Mouse (Mus musculus) cerebellum, postnatal 10 days (tissue): ENCODE results near the gene Bod1l.

Experiments used
- DNase-seq, 2 experiments: peaks; one replicate each; pipeline ENCODE4 v3.0.0; 2021; ENCODE audit warnings: mixed read lengths in 2 of 2

Gene Bod1l

DNA sequence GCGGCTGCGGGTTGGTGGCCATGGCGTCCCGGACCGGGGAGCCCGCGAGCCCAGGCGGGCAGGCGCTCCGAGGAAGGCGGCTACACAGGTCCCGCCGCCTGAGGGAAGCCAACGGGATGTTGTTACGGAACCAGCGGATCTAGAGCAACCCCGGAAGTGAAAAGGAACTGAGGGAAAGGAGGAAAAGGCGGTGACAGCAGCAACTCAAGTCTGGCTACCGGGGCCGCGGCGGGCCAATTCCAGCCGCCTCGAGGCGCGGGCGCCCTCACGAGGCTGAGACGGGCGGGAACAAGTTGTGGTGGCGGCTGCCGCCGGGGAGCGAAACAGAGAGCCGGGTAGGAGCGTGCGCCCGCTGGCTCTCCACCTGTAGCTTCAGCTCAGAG lies at the start of gene Bod1l:
Gene Bod1l, minus strand, starts transcription at position 169 of the 383 bp plus-strand sequence.
- peak; percentile 98 for DNase-seq

DNA sequence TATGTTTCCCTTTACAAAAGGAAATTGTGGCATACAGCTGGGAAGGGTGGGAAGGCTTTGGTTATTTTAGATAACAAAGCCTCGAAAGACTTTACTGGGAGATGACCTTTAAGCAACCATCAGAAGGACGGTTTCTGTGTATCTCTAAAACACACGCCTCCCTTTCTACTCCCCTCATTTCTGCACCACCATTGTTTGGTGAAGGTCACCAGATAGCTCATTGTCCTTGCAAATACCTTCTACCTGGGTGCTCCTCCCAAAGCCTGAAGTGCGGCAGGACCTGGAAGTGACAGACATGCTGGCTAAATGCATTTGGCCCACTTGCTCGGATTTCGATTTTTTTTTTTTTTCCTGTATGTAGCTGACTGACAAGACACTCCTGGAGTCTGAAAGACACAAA lies 49.2 kb upstream of the Bod1l start:
- DNase-seq, result no peak

DNA sequence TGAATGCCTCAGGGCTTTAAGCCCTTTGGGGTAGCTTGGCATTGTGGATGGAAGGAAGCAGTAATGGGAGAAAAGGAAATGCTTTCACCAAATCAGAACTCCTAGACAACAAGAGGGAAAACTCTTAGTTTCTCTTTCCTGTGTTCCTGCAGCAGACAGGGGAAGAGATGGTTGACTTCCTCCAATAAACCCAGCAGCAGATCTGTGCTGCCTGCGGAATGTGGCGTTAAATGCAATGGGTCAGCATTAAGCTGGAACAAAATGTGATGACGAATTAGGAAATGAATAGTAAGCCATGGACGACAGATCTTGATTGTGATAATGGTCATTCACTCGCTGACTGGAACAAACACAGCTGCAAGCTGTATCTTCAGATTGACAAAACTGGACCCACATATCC lies 46.8 kb upstream of the Bod1l start:
- DNase-seq, result no peak

DNA sequence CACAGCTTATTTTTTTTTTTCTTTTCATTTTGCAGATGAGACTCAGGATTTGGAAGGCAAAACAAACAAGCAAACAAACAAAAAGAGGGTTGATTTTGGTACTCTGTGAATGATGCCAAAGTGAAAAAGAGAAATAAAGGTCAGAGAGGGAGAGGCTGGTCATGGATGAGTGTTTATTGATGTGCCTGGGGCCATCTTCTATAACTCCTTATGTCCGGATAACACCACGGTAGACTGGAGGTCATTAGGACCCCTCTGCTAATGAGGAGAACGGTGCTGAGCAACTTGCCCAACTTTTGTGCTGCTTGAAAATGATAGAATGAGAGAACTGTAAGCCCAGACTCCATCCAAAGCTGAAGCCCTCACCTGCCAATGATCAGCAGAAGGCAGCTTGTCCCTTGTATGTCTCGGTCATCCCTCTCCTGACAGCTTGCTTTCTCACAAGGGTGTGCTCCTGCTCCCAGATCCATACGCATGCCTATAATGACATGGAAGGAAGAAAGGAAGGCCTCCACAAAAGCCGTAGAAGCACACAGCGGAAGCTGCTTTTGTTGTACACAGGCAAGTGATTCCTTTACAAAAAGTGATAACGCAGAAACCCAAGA lies 45.2 kb upstream of the Bod1l start:
- peak in 1 of 2 experiments; percentile 27 for DNase-seq

DNA sequence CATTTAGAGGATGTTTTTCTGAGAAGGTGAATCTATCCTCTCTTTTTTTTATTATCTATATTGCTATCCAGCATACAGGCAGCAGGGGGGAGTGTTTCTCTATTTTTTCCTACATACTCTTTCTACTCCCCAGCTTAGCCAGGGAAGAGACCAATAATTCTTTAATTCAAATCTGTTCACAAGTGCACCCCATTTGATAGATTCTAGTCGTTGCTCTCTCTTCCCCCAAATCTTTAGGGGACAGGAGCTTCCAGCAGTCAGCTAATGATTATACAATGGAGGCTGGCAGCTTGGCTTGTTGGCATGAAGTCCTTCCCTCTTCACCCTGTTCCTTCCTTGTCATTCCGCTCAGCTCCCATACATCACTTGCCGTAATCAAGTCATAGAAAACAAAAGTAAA lies 44.7 kb upstream of the Bod1l start:
- DNase-seq, result peak; percentile 68 to 82

DNA sequence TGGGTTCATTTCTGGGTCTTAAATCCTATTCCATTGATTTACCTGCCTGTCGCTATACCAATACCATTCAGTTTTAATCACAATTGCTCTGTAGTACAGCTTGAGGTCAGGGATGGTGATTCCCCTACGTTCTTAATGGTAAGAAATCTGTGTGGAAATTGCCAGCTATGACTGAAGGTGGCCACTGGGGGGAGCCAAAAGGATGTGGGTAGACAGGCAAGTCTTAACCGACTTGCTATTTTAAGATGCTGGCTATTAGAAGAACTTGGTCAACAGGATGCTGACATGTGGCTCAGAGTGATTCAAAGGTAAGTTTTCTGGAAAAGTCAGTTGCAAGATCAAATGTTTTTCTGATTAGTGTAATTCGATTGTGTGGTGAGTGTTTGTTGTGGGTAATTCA lies 43.6 kb upstream of the Bod1l start:
- peak; percentile 92 for DNase-seq

DNA sequence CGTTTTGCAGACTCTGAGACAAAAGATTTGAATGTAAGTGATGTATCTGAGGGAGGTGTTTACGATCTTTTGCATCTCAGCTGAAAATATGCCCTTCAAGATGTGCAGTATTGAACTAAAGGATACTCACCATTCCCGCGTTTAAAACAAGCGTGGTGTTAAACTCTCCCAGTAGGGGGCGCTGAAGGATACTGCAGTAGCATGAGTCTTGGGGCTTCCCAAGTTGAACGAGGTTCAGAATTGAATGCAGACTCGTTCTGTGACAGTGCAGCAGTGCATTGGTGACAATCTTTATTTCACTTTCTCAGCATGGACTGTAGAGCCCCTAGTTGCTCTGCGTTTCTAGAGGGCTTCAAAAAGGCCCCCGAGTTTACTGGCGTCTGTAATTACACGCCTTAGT lies 40.4 kb upstream of the Bod1l start:
- peak; percentile 87 to 93 for DNase-seq

DNA sequence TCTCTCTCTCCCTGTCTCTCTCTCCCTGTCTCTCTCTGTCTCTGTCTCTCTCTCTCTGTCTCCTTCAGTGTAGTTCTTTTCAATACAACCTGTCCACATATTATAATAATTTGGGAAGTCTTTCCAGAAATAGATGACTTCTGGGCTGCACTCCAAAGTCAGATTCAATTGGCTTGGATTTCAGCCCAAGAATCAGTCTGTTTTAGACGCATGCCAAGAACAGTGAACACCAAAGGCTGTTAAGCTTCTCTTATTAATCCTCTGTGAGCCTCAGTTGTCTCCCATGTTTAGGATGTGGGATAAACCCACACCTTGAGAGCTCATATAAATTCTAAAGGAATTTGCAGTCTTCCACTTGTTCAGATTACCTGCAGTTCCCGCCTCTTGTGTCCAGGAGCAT lies 27.0 kb upstream of the Bod1l start:
- DNase-seq, result peak; percentile 85 to 91

DNA sequence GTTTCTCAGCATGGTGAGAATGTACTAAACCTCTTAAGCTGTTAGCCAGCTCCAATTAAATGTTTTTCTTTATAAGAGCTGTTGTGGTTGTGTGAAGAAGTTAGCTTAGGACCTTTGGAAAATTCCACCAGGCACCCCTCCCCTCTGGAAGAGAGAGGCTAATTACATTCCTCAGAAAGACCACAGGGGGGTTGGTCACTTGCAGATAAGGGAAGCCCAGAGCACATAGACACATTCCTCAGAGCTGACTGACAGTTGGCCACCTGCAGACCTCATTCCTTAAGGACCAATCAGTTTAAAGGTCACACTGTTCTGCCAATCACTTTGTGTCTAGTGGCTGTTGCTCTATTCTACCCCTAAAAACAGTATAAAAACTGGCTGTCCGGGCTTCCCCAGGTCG lies 11.7 kb upstream of the Bod1l start:
- no peak for DNase-seq

DNA sequence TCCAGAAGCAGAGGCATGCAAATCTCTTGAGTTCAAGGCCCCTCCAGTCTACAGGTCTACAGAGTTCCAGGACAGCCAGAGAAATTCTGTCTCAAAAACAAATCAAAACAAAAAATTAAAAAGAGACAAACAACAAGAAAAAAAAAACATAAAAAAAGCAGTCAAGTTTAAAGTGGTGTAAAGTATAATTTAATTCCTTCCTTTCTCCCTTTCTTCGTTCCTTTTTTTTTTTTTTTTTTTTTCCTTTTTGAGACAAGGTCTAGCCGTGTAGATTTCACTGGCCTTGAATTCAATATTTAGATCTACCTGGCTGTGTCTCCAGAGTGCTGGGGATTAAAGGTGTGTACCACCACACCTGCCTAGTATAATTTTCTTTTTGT lies 1.4 kb upstream of the Bod1l start:
- no peak for DNase-seq

DNA sequence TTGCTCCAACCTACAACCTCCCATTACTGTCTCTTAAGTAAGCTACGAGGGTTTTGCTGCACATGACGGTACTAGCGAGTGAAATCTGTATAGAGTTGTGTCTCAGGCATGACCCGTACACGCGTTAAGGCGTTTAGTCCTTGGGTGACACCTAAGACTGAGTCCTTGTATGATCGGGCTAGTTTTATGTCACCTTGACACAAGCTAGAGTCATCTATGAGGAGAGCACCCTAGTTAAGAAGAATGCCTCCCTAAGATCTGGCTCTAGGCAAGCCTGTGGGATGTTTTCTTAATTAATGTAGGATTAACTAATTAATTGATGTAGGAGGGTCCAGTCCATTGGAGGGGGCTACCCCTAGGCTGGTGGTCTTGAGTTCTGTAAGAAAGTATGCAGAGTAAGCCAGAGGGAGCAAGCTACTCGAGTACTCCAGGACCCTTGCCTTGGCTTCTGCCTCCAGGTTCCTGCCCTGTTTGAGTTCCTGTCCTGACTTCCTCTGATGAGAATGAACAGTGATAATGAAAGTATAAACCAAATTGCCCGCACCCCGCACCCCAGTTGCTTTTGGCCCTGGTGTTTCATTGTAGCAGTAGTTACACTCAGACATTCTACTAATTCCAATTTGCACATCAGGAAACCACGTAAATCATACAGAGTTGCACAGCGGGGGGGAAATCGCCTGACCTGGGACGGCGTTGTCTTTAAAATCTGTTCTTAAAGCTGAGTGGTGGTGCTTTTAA lies 874 bp upstream of the Bod1l start:
- peak; percentile 35 to 40 for DNase-seq

DNA sequence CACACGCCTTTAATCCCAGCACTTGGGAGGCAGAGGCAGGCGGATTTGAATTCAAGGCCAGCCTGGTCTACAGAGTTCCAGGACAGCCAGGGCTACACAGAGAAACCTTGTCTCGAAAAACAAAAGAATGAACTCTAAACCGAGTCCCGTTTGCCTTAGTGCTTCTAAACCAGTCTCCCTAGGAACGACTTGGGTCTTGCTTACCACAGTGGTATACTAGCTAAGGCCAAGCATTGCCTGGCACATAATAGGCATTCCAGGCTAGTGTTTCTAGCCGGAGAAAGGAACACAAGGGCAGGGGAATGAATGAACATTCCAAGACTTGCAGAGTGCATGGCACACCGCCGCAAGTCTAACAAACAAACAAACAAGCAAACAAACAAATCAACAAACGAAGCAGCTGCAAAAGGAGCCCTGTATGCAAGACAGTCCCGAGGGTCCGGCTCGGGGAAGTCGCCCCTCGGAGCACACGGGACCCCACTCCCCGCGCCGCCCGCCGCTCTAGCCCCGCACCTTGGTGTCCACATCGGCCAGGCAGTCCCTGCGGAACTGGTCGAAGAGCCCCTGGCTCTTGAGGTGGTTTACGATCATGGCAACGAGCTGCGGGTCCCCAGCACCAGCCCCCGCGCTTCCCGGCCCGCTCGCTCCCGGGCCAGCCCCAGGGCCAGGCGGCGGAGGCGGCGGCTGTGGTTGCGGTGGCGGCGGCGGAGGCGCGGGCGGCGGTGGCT lies 532 bp downstream of the Bod1l start:
- DNase-seq, result no peak

DNA sequence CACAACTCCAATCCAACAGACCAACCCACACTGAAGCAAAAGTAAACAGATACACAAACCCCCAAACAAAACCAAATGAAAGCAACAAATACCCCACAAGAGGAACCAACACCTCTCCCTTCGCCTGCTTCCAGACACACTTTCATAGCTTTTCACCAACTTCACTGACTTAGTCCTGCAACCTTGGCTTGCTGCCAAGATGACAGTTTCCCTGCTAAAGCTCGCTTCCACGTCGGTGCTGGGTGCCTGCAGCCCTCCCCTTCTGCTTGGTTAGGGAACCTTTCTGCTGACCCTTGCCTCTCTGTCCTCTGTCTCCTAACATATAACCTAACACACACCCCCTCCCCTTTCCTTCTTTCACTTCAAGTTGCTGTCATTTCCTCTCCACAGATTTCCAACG lies 1.4 kb downstream of the Bod1l start:
- peak; percentile 43 to 44 for DNase-seq

DNA sequence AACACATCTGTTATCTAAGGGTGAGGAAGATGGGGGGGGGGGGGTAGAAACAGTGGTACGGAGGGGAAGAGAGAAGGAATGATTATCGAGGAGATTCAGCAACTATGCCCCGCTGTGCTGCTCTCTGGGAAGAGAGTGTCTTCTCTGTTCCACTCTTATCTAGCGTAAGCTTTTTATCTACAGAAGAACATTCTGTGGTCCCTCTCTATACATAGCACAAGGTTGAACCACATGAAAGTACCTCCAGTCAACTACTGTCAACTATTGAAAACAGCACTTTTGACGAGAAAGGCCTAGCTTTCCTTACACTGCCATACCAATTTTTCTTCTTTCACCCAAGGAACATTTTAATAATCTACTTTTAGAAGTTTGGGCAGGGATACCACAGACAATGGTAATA lies 2.4 kb downstream of the Bod1l start:
- DNase-seq, result no peak

DNA sequence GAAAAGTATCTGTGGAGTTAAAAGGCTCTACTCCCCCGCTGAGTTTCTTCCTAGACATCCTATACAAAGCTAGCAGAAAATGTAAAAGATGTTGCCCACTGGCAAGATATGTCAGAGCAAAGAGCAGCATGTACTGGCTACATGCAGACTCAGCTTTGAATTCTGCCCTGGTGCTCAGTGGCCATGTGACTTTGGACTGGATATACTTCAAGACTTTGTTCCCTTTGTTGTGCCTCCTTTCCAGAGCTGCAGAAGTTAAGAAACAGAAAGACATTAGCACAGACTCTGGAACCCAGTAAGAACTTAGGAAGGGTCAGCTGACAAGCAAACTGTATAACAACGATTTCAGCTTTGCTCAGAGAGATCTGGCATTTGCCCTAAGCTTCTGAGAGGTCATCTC lies 14.0 kb downstream of the Bod1l start:
- no peak for DNase-seq

DNA sequence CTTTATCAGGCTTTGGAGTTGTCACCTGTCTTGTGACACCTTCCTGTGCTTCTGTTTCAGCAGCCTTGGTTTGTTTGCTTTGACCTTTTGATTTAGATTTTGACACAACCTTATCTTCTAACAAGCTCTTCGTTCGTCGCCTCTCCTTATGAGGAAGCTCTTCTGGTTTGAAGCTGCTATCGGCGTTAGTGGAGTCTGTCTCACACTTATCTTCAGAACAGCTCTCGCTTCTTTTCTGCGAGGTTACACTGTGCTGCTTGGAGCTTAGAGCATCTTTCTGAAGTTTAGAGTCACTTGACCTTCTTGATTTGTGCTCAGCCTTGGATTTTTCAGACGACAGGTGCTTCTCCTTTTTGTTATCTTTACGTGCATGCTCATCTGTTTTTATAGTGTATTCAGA lies 23.0 kb downstream of the Bod1l start:
- no peak for DNase-seq

DNA sequence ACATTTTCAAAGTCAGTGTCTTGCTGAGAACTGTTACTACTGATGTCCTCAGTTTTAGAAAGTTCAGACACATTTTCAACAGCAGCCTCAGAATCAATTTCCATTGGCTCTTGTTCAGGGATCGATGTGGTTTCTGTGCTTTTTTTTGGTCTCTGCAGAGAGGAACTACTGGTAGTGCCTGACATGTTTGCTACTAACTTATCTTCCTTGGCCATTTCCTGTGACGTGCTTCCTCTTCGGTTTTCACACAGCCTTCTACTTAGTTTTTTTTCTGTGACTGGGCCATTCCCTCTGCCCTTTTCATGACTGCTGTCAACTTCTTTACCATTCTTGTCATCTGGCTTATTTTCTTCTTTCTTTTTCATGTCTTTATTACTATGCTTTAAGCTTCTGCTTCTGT lies 23.6 kb downstream of the Bod1l start:
- DNase-seq, result no peak

DNA sequence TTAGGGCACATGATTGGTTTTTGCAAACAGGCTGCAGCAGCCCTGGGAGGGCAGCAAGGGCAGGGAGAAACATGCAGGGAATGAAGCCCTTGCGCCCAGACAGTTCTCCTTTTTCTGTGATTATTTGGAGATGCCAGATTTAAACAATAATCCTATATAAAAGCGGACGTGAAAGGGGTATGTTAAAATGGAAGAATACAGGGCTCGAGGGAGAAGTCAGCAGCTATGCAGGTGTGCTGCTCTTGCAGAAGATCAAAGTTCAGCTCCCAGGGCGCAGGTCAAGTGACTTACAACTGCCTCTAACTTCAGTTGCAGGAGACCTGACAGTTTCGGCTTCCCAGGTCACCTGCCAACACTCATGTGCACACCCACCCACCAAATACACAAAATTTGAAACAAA lies 31.6 kb downstream of the Bod1l start:
- no peak for DNase-seq

DNA sequence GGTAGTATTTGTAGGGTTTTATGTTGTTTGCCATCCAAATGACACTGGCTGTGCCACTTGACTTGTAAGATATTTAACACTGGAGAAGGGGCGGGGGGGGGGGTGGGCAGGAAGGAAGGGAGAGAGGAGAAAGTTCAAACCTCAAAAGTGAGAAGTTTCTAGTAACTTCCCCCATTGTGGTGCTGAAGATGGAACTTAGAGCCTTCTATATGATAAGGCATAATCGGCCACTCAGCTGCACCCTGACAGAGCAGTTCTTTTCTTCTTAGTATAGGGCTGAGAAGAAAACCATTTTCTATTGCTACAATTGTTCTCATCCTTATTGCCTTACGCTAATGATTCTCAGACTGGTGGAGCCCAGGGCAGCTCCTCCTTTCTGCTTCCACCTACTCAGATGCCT lies 32.8 kb downstream of the Bod1l start:
- DNase-seq, result no peak

DNA sequence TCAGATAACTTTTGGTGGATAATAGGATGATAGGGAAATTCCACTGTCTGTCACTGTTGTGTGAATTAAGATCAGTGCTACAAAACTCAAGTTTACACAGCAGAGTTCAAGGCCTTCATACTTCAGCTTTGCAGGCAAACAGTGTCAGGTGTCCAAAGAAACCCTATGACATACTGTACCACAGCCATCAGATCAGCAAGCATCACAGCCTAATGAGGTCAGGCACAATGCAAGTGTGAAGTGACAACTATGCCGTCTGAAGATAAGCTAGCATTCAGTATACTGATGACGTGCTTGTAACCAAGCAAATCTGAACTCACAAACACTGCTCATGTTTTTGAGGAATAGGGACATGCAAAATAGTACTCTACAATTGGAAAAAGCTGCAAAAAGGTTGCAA lies 36.7 kb downstream of the Bod1l start:
- no peak for DNase-seq

DNA sequence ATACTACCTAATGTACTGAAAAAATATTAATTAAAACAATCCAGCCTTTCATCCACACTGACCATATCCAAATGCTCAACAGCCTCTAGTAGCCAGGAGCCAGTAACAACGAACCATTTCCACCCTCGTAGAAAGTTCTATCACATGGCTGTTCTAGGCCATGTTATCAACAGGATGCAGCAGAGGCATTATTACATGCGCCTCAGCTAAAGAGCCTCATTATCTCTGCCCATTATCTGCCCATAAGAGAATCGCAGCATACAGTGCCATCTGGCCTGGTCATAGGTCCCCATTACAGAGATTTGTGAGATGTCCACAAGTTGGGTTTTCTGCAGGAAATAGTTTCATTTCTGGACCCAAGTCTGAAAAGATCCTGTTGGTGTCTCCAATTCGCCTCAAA lies 37.9 kb downstream of the Bod1l start:
- no peak for DNase-seq

DNA sequence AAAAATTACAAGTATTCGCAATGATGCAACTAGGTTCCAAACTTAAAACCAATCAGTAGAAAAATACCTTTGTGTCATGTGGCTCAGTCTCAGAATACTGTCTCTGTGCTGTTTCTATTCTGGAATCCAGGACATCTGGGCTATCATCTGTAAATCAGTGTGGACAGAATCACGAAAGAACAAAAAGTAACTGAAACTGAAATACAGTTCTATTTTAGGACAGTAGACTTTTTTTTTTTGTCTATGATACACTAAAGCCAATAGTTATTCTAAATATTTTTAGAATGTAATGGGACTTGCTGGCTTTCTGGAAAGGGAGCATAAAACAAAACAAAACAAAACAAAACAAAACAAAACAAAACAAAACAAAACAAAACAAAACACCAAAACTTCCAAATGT lies 39.0 kb downstream of the Bod1l start:
- no peak for DNase-seq

DNA sequence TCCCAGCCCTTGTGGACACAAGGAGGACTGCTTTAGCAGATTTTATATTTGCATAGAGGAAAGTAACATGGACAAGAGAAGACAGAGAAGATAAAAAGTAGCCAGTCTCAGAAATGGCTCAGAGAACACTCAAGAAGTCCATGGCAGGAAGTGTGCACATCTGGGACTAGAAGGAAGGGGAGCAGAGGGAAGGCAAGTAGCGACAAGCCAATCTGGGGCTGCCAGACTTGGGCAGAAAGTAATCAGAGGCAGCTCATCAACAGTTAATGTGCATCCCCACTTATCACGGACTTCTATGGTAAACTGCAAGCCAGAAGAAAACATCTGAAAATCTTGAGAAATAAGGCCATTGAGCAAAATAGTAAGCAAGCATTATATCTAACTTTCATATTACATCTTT lies 39.5 kb downstream of the Bod1l start:
- no peak for DNase-seq

DNA sequence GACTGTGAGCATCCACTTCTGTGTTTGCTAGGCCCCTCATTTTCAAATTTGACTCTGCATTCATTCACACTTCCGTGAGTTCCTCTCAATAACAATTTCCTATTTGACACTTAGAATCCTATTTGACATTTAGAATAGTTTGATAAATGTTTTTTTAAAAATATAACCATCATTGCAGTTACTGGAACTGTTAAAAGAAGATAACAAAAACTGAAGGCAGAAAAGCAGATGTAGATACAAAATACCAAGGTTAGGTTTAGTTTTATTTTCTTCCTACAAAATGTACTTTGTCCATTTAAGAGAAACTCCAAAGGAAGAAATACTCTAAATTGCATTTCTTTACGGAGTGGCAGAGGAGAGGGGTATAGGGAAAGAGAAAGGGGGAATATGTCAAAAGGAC lies 42.5 kb downstream of the Bod1l start:
- DNase-seq, result no peak
